Mouse (Mus musculus): ENCODE results near the gene Rsf1. TPM values are rescaled to one million over a fixed set of nuclear protein-coding genes. Genes with fewer than 3 reads are reported as not detected.

Gene Rsf1
- 0.53 and 0.68 TPM in 2 replicates for polyA plus RNA-seq (2012)

- TF ChIP-seq TAL1 (IDR thresholded peaks at IDR 0.05; ENCODE audit: low read length) (no peak), GATA1 (IDR thresholded peaks at IDR 0.05; ENCODE audit: low read length) (no peak)
- Histone ChIP-seq H3K27me3 (ENCODE audit: control insufficient read depth) (no peaks in the 10 kb centered on the region), H3K9me3 (ENCODE audit: control insufficient read depth, low read length) (no peaks in the 10 kb centered on the region), H3K4me1 (ENCODE audit: control insufficient read depth) (peaks cover 30% of the 10 kb centered on the region), H3K4me3 (replicated peaks) (peak within 1 kb of the TSS; percentile 100), H3K36me3 (ENCODE audit: control insufficient read depth) (no peaks in the 10 kb centered on the region; the same call in 1 of the 2 replicates)
Measured at GRCm38 (mm10) chr7:97579067-97579975, at the start of gene Rsf1, which contains the start of gene Aamdc. Gene Rsf1 (plus strand): TSS chr7:97579889. Gene Aamdc (minus strand): TSS chr7:97579497.

- Histone ChIP-seq H3K4me3 (replicated peaks) (no peak overlapping the region), H3K36me3 (ENCODE audit: control insufficient read depth) (peaks cover 82% of the 10 kb centered on the region), H3K4me1 (ENCODE audit: control insufficient read depth) (no peaks in the 10 kb centered on the region), H3K9me3 (ENCODE audit: control insufficient read depth, low read length) (peaks cover 4% of the 10 kb centered on the region), H3K27me3 (ENCODE audit: control insufficient read depth) (no peaks in the 10 kb centered on the region)
- TF ChIP-seq GATA1 (IDR thresholded peaks at IDR 0.05; ENCODE audit: low read length) (no peak), TAL1 (IDR thresholded peaks at IDR 0.05; ENCODE audit: low read length) (no peak)
Measured at GRCm38 (mm10) chr7:97535531-97535930, 44.2 kb upstream of the Rsf1 start.

- Histone ChIP-seq H3K27me3 (ENCODE audit: control insufficient read depth) (no peaks in the 10 kb centered on the region), H3K9me3 (ENCODE audit: control insufficient read depth, low read length) (no peaks in the 10 kb centered on the region), H3K4me1 (ENCODE audit: control insufficient read depth) (no peaks in the 10 kb centered on the region), H3K4me3 (replicated peaks) (no peak overlapping the region), H3K36me3 (ENCODE audit: control insufficient read depth) (peaks cover 85% of the 10 kb centered on the region)
- TF ChIP-seq GATA1 (IDR thresholded peaks at IDR 0.05; ENCODE audit: low read length) (no peak), TAL1 (IDR thresholded peaks at IDR 0.05; ENCODE audit: low read length) (no peak)
Measured at GRCm38 (mm10) chr7:97536571-97536970, 43.1 kb upstream of the Rsf1 start.

- no peaks in the 10 kb centered on the region for H3K9me3 ChIP-seq (ENCODE audit: control insufficient read depth, low read length)
- H3K36me3 ChIP-seq (ENCODE audit: control insufficient read depth), result peaks cover 15% of the 10 kb centered on the region
- H3K27me3 ChIP-seq (ENCODE audit: control insufficient read depth), result no peaks in the 10 kb centered on the region
- H3K4me1 ChIP-seq (ENCODE audit: control insufficient read depth), result no peaks in the 10 kb centered on the region
- no peak for TF ChIP-seq TAL1 (IDR thresholded peaks at IDR 0.05; ENCODE audit: low read length)
- TF ChIP-seq GATA1 (IDR thresholded peaks at IDR 0.05; ENCODE audit: low read length), result no peak
- H3K4me3 ChIP-seq (replicated peaks), result no peak overlapping the region
Measured at GRCm38 (mm10) chr7:97546462-97546861, 33.2 kb upstream of the Rsf1 start.

GRCm38 (mm10) chr7:97549301-97549700, 30.4 kb upstream of the Rsf1 start:
- H3K27me3 ChIP-seq (ENCODE audit: control insufficient read depth), result no peaks in the 10 kb centered on the region
- H3K4me1 ChIP-seq (ENCODE audit: control insufficient read depth), result no peaks in the 10 kb centered on the region
- no peak for TF ChIP-seq GATA1 (IDR thresholded peaks at IDR 0.05; ENCODE audit: low read length)
- no peak for TF ChIP-seq TAL1 (IDR thresholded peaks at IDR 0.05; ENCODE audit: low read length)
- H3K9me3 ChIP-seq (ENCODE audit: control insufficient read depth, low read length), result no peaks in the 10 kb centered on the region
- H3K36me3 ChIP-seq (ENCODE audit: control insufficient read depth), result no peaks in the 10 kb centered on the region
- no peak overlapping the region for H3K4me3 ChIP-seq (replicated peaks)

- Histone ChIP-seq H3K36me3 (ENCODE audit: control insufficient read depth) (no peaks in the 10 kb centered on the region), H3K27me3 (ENCODE audit: control insufficient read depth) (no peaks in the 10 kb centered on the region), H3K4me1 (ENCODE audit: control insufficient read depth) (no peaks in the 10 kb centered on the region), H3K9me3 (ENCODE audit: control insufficient read depth, low read length) (no peaks in the 10 kb centered on the region), H3K4me3 (replicated peaks) (no peak overlapping the region)
- TF ChIP-seq GATA1 (IDR thresholded peaks at IDR 0.05; ENCODE audit: low read length) (no peak), TAL1 (IDR thresholded peaks at IDR 0.05; ENCODE audit: low read length) (no peak)
Measured at GRCm38 (mm10) chr7:97550673-97551072, 29.0 kb upstream of the Rsf1 start.

- no peaks in the 10 kb centered on the region for H3K9me3 ChIP-seq (ENCODE audit: control insufficient read depth, low read length)
- H3K36me3 ChIP-seq (ENCODE audit: control insufficient read depth), result no peaks in the 10 kb centered on the region
- H3K4me1 ChIP-seq (ENCODE audit: control insufficient read depth), result no peaks in the 10 kb centered on the region
- no peaks in the 10 kb centered on the region for H3K27me3 ChIP-seq (ENCODE audit: control insufficient read depth)
- no peak for TF ChIP-seq GATA1 (IDR thresholded peaks at IDR 0.05; ENCODE audit: low read length)
- TF ChIP-seq TAL1 (IDR thresholded peaks at IDR 0.05; ENCODE audit: low read length), result no peak
- no peak overlapping the region for H3K4me3 ChIP-seq (replicated peaks)
Measured at GRCm38 (mm10) chr7:97563576-97563975, 16.1 kb upstream of the Rsf1 start.

- no peaks in the 10 kb centered on the region for H3K4me1 ChIP-seq (ENCODE audit: control insufficient read depth)
- TF ChIP-seq GATA1 (IDR thresholded peaks at IDR 0.05; ENCODE audit: low read length) (no peak), TAL1 (IDR thresholded peaks at IDR 0.05; ENCODE audit: low read length) (no peak)
- H3K27me3 ChIP-seq (ENCODE audit: control insufficient read depth), result no peaks in the 10 kb centered on the region
- no peaks in the 10 kb centered on the region; the same call in 1 of the 2 replicates for H3K36me3 ChIP-seq (ENCODE audit: control insufficient read depth)
- no peaks in the 10 kb centered on the region for H3K9me3 ChIP-seq (ENCODE audit: control insufficient read depth, low read length)
- H3K4me3 ChIP-seq (replicated peaks), result no peak overlapping the region
Measured at GRCm38 (mm10) chr7:97569372-97569771, 10.3 kb upstream of the Rsf1 start.

GRCm38 (mm10) chr7:97570389-97570788, 9.3 kb upstream of the Rsf1 start:
- TF ChIP-seq TAL1 (IDR thresholded peaks at IDR 0.05; ENCODE audit: low read length), result no peak
- TF ChIP-seq GATA1 (IDR thresholded peaks at IDR 0.05; ENCODE audit: low read length), result no peak
- H3K27me3 ChIP-seq (ENCODE audit: control insufficient read depth), result no peaks in the 10 kb centered on the region
- H3K4me3 ChIP-seq (replicated peaks), result no peak overlapping the region
- H3K36me3 ChIP-seq (ENCODE audit: control insufficient read depth), result no peaks in the 10 kb centered on the region; the same call in 1 of the 2 replicates
- no peaks in the 10 kb centered on the region for H3K4me1 ChIP-seq (ENCODE audit: control insufficient read depth)
- no peaks in the 10 kb centered on the region for H3K9me3 ChIP-seq (ENCODE audit: control insufficient read depth, low read length)
